Mouse (Mus musculus): Measurements from ENCODE around the gene Mslnl. TPM values are rescaled to one million over a fixed set of nuclear protein-coding genes. Genes with fewer than 3 reads are reported as not detected.
"Not testable (repeated sequence)": the region's sequence is repeated elsewhere in the genome, so short reads cannot be mapped to it uniquely, and the experiment has no call there.

Gene Mslnl
- polyA plus RNA-seq, 1 experiment from 2014 or later: not detected

DNA sequence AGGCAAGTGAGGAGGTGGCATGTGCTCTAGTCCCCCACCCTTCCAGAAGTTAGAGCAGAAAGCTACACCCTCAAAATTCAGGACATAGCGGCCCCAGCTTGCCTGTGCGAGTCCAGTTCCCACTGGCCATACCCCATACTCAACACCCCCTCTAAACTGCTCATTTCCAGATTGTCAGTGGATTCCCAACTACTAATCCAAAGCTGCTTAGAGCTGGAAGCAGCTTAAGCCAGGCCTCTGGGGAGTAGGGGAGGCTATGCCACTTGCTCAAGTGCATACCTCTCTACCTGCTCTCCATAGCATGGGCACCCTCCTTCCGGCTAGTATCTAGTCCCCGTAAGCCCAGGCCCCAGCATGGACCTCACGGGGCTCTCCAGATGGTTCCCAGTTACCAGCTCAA is 14.4 kb upstream of the Mslnl start:
- peaks cover 41% of the 10 kb centered on the region for H3K36me3 ChIP-seq
- 96% methylated on average over 5 of the region's 5 CpGs for WGBS

DNA sequence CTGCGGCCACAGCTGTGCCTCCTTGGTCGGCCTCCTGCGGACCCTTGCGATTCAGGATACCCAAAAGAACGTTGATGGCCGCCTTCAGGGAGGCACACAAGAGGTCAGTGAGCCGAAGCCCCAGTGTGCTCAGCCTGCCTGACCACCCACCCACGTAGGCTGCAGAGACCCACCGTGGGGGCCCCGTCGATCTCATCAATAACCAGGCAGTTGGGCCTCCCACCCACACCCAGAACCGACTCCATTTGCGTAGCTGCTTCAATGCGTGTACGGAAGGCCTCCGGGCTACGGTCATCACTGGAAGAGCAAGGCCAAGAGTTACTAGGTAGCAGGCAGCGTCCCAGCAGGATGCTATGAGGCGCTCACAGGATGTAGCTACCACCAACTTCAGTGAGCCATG is 12.4 kb upstream of the Mslnl start:
- peaks cover 24% of the 10 kb centered on the region for H3K4me1 ChIP-seq
- H3K9ac ChIP-seq (replicated peaks): no peak overlapping the region
- no peak overlapping the region for H3K4me3 ChIP-seq
- no peaks in the 10 kb centered on the region for H3K9me3 ChIP-seq
- no peak overlapping the region for H3K27ac ChIP-seq (replicated peaks)
- peaks cover 41% of the 10 kb centered on the region for H3K36me3 ChIP-seq
- no peak for ATAC-seq (ENCODE audit: low FRiP score, low read depth)
- peaks cover 2% of the 10 kb centered on the region; the same call in 1 of the 2 replicates for H3K27me3 ChIP-seq
- 95% methylated on average over 19 of the region's 19 CpGs for WGBS
- no peak overlapping the region for H3K4me2 ChIP-seq (replicated peaks)

More for the DNA sequence above, 14.4 kb upstream of the Mslnl start:
- Histone ChIP-seq H3K9me3 (no peaks in the 10 kb centered on the region), H3K4me1 (peaks cover 22% of the 10 kb centered on the region), H3K27me3 (peaks cover 22% of the 10 kb centered on the region), H3K9ac (replicated peaks) (no peak overlapping the region), H3K27ac (replicated peaks) (no peak overlapping the region), H3K4me2 (replicated peaks) (no peak overlapping the region), H3K4me3 (no peak overlapping the region)
- ATAC-seq (ENCODE audit: low FRiP score, low read depth): no peak

DNA sequence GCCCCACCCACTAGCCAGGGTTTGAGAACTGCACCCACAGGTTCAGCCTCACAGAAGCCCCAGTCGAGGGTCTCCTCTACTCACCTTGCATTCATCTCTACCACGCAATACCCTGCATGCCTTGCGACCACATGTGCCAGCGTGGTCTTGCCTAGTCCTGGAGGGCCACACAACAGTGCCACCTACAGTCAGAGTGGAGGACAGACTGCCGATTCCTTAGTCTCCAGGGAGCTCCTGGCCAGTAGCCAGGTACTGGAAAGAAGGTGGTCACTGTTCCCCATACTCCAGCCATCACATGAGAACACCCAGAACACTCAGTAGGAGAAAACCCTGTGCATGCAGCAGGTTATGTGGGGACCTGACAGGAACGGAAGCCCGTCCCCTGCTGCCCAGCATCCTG is 11.9 kb upstream of the Mslnl start:
- H3K4me3 ChIP-seq: no peak overlapping the region
- H3K36me3 ChIP-seq: peaks cover 41% of the 10 kb centered on the region

DNA sequence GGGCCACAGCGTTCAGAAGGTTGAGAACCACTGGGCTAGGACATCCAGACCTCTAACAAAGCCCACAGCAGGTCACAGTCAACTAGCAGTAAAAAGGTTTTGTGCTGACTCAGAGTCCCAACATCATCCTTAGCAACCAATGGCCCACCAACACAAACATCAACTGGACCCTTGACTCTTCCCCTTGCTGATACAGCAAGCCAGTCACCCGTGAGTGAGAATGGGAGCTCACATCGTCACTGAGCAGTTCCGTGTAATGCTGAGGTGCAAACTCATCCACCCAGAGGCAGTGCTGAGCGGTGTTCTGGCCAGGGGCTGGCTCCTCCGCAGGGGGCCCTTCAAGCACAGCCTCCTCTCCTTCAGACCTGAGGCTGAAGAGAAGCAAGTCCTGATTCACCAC is 10.6 kb upstream of the Mslnl start:
- Histone ChIP-seq H3K4me1 (peaks cover 29% of the 10 kb centered on the region), H3K9me3 (no peaks in the 10 kb centered on the region), H3K4me3 (no peak overlapping the region), H3K4me2 (replicated peaks) (no peak overlapping the region), H3K27me3 (no peaks in the 10 kb centered on the region), H3K27ac (replicated peaks) (no peak overlapping the region), H3K9ac (replicated peaks) (no peak overlapping the region), H3K36me3 (peaks cover 33% of the 10 kb centered on the region)
- WGBS: 81% methylated on average over 6 of the region's 6 CpGs
- ATAC-seq (ENCODE audit: low FRiP score, low read depth): no peak

More for the DNA sequence above, 11.9 kb upstream of the Mslnl start:
- H3K9me3 ChIP-seq: no peaks in the 10 kb centered on the region
- ATAC-seq (ENCODE audit: low FRiP score, low read depth): no peak
- H3K27me3 ChIP-seq: no peaks in the 10 kb centered on the region
- H3K4me2 ChIP-seq (replicated peaks): no peak overlapping the region
- peaks cover 29% of the 10 kb centered on the region for H3K4me1 ChIP-seq
- WGBS: 74% methylated on average over 7 of the region's 7 CpGs
- no peak overlapping the region for H3K27ac ChIP-seq (replicated peaks)
- H3K9ac ChIP-seq (replicated peaks): no peak overlapping the region

DNA sequence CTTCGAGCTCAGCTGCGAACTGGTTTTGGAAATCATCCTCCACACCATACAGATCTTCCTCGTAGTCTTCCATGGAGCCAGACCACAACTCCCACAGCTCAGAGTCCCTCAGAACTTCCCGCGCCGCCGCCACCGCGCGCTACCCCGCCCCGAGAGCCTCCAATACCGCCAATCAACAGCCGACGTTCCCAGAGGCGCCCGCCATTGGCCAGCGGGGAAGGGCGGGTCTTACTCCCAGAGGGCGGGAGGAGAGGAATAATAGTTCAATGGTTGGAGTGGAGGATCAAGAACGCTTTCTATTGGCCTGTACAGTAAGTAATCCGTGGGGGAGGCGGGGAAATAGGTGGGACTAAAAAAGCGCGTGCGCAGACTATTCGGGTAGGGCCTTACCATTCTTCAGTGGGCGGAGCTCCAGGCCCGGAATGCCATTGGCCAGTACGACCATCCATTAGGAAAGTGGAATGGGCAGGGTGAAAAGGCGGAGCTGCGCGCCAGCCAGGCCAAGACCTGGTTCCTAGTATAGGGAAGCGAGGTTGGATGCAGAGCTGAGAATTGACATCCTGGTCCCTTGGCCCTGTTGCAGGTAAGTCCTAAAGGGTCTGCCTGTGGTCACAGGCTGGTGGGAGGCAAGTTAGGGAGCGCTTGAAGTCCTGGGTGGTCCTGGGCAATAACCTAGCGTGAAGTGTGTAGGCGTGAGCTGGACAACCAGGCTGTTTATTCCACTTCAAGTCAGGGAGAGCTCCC is 8.4 kb upstream of the Mslnl start, which contains the start of the genes Chtf18 and Rpusd1:
TSS of gene Chtf18 (minus strand) at position 155 of the 744 bp plus-strand sequence.
TSS of gene Rpusd1 (plus strand) at position 406 of the 744 bp plus-strand sequence.
- WGBS: under 1% methylated on average over 37 of the region's 37 CpGs
- H3K4me1 ChIP-seq: peaks cover 29% of the 10 kb centered on the region
- H3K9me3 ChIP-seq: no peaks in the 10 kb centered on the region
- H3K27me3 ChIP-seq: no peaks in the 10 kb centered on the region
- no peak within 1 kb of the TSS for H3K27ac ChIP-seq (replicated peaks)
- peak within 1 kb of the TSS; percentile 74 for H3K9ac ChIP-seq (replicated peaks)
- peak; percentile 98 for ATAC-seq (ENCODE audit: low FRiP score, low read depth)
- H3K4me2 ChIP-seq (replicated peaks): peak within 1 kb of the TSS; percentile 94
- peaks cover 27% of the 10 kb centered on the region for H3K36me3 ChIP-seq
- peak within 1 kb of the TSS; percentile 57 for H3K4me3 ChIP-seq

DNA sequence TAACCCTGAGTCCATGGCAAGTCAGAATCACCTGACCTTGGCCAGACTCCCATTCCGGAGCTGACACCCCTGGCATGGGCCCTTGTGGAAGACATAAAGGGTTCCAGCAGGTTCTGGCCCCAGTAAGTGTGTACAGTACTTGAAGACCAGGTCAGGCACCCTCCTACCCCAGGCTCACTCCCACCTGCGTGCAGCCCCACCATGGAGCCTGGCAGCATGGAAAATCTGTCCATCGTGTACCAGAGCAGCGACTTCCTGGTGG is 7.9 kb upstream of the Mslnl start:
- peaks cover 29% of the 10 kb centered on the region for H3K4me1 ChIP-seq
- ATAC-seq (ENCODE audit: low FRiP score, low read depth): no peak; the same call in 1 of the 2 replicates

DNA sequence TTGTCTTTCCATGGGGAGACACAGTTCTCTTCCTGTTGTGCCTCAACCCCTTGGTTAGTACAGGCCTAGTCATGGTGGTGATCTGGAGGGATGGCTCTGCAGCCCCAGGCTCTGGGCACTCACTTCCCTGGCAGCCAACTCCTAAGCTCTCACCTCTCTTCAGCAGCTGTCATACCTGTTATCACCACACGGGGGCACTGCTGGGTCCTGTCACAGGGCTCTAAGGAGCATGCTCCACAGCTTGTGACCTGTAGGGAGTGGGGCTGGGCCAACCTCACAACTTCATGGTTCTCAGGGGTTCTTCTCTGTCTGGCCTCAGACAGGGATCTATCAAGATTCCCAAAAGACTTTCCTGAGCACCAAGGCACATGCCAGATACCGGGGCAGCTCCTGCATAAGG is 3.8 kb upstream of the Mslnl start:
- Histone ChIP-seq H3K36me3 (peaks cover 13% of the 10 kb centered on the region; the same call in 1 of the 2 replicates), H3K4me3 (no peak overlapping the region), H3K4me2 (replicated peaks) (no peak overlapping the region), H3K9ac (replicated peaks) (no peak overlapping the region), H3K27ac (replicated peaks) (no peak overlapping the region), H3K4me1 (peaks cover 11% of the 10 kb centered on the region), H3K9me3 (no peaks in the 10 kb centered on the region), H3K27me3 (no peaks in the 10 kb centered on the region)
- ATAC-seq (ENCODE audit: low FRiP score, low read depth): no peak
- WGBS: 19% methylated on average over 2 of the region's 2 CpGs

More for the DNA sequence above, 7.9 kb upstream of the Mslnl start:
- peak overlapping the region; percentile 74 for H3K9ac ChIP-seq (replicated peaks)
- WGBS: 26% methylated on average over 4 of the region's 4 CpGs
- no peak overlapping the region for H3K27ac ChIP-seq (replicated peaks)
- no peaks in the 10 kb centered on the region for H3K9me3 ChIP-seq
- H3K4me2 ChIP-seq (replicated peaks): peak overlapping the region; percentile 88
- no peaks in the 10 kb centered on the region for H3K27me3 ChIP-seq
- peak overlapping the region; percentile 57 for H3K4me3 ChIP-seq
- H3K36me3 ChIP-seq: peaks cover 22% of the 10 kb centered on the region

DNA sequence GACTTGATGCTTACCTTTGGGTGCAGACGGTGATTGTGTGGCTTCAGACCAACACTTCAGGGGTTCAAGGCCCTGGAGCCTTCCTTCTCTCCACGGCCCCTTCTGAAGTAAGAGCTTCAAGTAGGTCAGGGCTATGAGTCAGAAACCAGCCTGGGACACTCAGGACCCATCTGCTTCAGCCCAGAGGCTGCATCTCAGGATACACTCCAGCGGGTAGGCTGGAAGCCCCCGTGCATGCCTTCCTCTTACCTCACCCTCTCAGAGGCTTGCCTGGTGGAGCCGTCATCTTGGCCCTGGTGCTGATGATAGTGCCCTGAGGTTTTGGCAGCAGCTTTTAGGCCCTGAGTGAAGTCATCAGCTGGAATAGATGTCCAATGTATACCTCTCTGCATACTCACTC is 596 bp upstream of the Mslnl start:
- 87% methylated on average over 5 of the region's 5 CpGs for WGBS

DNA sequence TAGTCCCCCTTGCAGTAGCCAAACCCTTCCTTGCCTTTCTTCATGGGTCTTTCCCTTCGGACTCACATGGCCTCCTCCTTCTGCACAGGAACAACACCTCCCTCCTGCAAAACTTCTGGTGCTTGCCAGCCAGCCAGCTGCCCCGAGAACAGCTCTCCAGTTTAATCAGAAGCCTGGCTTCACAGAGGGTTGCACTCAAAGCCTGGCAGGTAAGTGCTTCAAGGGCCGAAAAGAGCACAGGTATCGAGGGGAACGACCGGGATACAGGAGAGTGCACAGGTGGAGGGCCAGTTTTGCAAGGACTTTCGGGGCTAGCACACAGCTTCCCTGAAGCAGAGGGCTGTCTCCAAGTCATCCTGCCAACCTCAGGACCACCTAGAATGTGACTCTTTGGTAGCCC is 3.0 kb downstream of the Mslnl start:
- H3K9me3 ChIP-seq: no peaks in the 10 kb centered on the region
- no peak overlapping the region for H3K27ac ChIP-seq (replicated peaks)
- no peaks in the 10 kb centered on the region for H3K4me1 ChIP-seq
- no peak overlapping the region for H3K4me3 ChIP-seq
- no peak overlapping the region for H3K4me2 ChIP-seq (replicated peaks)
- WGBS: 84% methylated on average over 7 of the region's 7 CpGs
- no peak overlapping the region for H3K9ac ChIP-seq (replicated peaks)
- no peak for ATAC-seq (ENCODE audit: low FRiP score, low read depth)
- H3K27me3 ChIP-seq: peaks cover 4% of the 10 kb centered on the region; the same call in 1 of the 2 replicates
- H3K36me3 ChIP-seq: no peaks in the 10 kb centered on the region

More for the DNA sequence above, 596 bp upstream of the Mslnl start:
- Histone ChIP-seq H3K36me3 (peaks cover 11% of the 10 kb centered on the region; the same call in 1 of the 2 replicates), H3K9ac (replicated peaks) (no peak overlapping the region), H3K27me3 (peaks cover 4% of the 10 kb centered on the region; the same call in 1 of the 2 replicates), H3K4me3 (no peak overlapping the region), H3K27ac (replicated peaks) (no peak overlapping the region), H3K4me2 (replicated peaks) (no peak overlapping the region), H3K4me1 (no peaks in the 10 kb centered on the region), H3K9me3 (no peaks in the 10 kb centered on the region)
- ATAC-seq (ENCODE audit: low FRiP score, low read depth): no peak

DNA sequence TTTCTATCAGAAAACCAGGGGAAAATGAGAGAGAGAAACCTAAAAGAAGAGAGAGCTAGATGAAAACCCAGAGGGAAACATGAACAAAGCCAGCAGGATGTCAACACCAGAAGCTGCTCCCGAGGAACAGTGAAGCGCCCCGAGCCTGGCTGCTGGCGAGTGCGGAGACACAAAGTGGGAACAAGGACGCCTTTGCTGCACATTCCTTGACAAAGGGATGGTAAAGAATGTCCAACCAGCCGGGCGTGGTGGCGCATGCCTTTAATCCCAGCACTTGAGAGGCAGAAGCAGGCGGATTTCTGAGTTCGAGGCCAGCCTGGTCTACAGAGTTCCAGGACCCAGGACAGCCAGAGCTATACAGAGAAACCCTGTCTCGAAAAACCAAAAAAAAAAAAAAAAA is 5.6 kb downstream of the Mslnl start:
- not testable (repeated sequence) for H3K4me2 ChIP-seq (replicated peaks); H3K4me1 ChIP-seq; H3K9me3 ChIP-seq; H3K4me3 ChIP-seq; H3K27ac ChIP-seq (replicated peaks); H3K36me3 ChIP-seq; H3K27me3 ChIP-seq; H3K9ac ChIP-seq (replicated peaks); ATAC-seq (ENCODE audit: low FRiP score, low read depth)
- WGBS: 68% methylated on average over 12 of the region's 12 CpGs

DNA sequence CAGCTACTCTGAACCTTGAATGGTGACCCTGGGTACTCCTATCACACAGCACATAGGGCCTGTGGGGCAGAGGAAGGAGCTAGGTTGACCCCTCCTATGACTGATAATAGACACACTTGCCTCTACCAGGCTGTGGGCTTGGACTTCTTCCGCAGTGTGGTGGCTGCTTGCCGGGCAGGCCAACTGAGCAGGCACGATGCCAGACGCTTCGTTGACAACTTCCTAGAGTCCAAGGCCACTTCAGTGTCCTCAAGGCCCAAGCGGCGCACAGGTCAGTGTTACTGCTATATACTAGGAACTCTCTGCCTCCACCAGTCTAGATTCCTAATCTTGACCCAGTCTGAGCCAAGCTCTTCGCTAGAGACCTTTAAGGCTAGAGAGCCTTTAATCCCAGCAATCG is 8.0 kb downstream of the Mslnl start:
- Histone ChIP-seq H3K27ac (replicated peaks) (no peak overlapping the region), H3K9ac (replicated peaks) (no peak overlapping the region), H3K9me3 (no peaks in the 10 kb centered on the region), H3K27me3 (peaks cover 9% of the 10 kb centered on the region; the same call in 1 of the 2 replicates), H3K4me3 (no peak overlapping the region), H3K4me1 (no peaks in the 10 kb centered on the region), H3K36me3 (no peaks in the 10 kb centered on the region), H3K4me2 (replicated peaks) (no peak overlapping the region)
- no peak for ATAC-seq (ENCODE audit: low FRiP score, low read depth)
- 92% methylated on average over 9 of the region's 9 CpGs for WGBS

DNA sequence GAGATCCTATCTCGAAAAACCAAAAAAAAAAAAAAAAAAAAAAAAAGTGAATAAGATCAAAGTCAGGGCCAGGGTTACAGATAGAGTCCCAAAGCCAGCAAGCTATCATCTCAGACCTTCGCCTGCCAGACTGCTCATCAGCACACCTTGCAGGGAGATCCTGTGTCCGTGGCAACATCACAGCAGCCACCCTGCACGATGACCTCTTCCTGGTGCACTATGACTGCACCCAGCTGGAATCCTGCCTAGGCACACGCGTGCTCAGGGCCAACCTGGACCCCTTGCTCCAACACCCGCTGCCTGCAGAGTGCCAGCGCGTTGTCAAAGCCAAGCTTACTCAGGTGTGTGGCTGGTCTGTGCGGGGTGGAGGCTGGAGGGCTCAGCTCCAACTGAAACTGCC is 8.5 kb downstream of the Mslnl start:
- no peak for ATAC-seq (ENCODE audit: low FRiP score, low read depth)
- no peaks in the 10 kb centered on the region for H3K9me3 ChIP-seq
- no peaks in the 10 kb centered on the region for H3K4me1 ChIP-seq
- H3K9ac ChIP-seq (replicated peaks): no peak overlapping the region
- H3K36me3 ChIP-seq: no peaks in the 10 kb centered on the region
- WGBS: 85% methylated on average over 10 of the region's 10 CpGs
- no peak overlapping the region for H3K4me2 ChIP-seq (replicated peaks)
- no peak overlapping the region for H3K4me3 ChIP-seq
- H3K27me3 ChIP-seq: peaks cover 9% of the 10 kb centered on the region; the same call in 1 of the 2 replicates
- H3K27ac ChIP-seq (replicated peaks): no peak overlapping the region
